Comparison of ENCODE assay signal across 8 mouse cellular contexts in genomic region chr10:62104835-62105576, GRCm38 (mm10). TPM values are rescaled to one million over a fixed set of nuclear protein-coding genes. Genes with fewer than 3 reads are reported as not detected.
DNase-seq lines count a peak whose midpoint lies in the region; ATAC-seq and TF ChIP-seq lines count a peak whose summit lies in the region.

No protein-coding gene starts in this region.

- ATAC-seq in intestine, embryonic 14.5 days (replicated peaks; ENCODE audit: low FRiP score, low TSS enrichment, low read depth), result no peak
- ATAC-seq in intestine, embryonic 16.5 days, result no peak
- peak; percentile 60 for ATAC-seq in Patski

- no peak overlapping the region for H3K4me3 ChIP-seq in intestine, embryonic 14.5 days (ENCODE audit: low read depth, low read length)
- H3K4me3 ChIP-seq in intestine, embryonic 16.5 days (ENCODE audit: low read length), result no peak overlapping the region

- no peaks in the 10 kb centered on the region for H3K9me3 ChIP-seq in intestine, embryonic 14.5 days (ENCODE audit: control insufficient read depth, low read length)
- no peaks in the 10 kb centered on the region for H3K9me3 ChIP-seq in intestine, embryonic 16.5 days (ENCODE audit: control insufficient read depth, low read length)

- no peak overlapping the region for H3K9ac ChIP-seq in intestine, embryonic 14.5 days (ENCODE audit: low read length)
- no peak overlapping the region for H3K9ac ChIP-seq in intestine, embryonic 16.5 days (ENCODE audit: low read depth, low read length)

- CTCF ChIA-PET in Patski (lab: Charles Lee), result interaction anchor here (1.4 to 2.1 kb wide), 2 partner anchors 31 to 77 kb away, joined by 5 to 11 read pairs; no protein-coding TSS in a partner anchor

- peaks cover 2% of the 10 kb centered on the region; the same call in 1 of the 2 replicates for H3K4me1 ChIP-seq in intestine, embryonic 14.5 days (replicated peaks; ENCODE audit: control insufficient read depth, insufficient read depth, low read length)
- H3K4me1 ChIP-seq in intestine, embryonic 16.5 days (ENCODE audit: control insufficient read depth, insufficient read depth, low read length), result 0 out of 2 replicates have a peak, but pooled peaks cover 4% of the 10 kb centered on the region

- in situ Hi-C loops in Patski (cut with MboI; ENCODE audit: low pct_unique_long_range_greater_than_20kb), result loop anchor here (5.0 kb wide), 3 partner anchors 43 to 137 kb away; no protein-coding TSS in a partner anchor

- no peak overlapping the region for H3K27ac ChIP-seq in intestine, embryonic 14.5 days (ENCODE audit: low read depth)
- no peak overlapping the region for H3K27ac ChIP-seq in intestine, embryonic 16.5 days (ENCODE audit: low read length)

- DNase-seq in intestine, embryonic 14.5 days (ENCODE audit: low spot score), result peak; percentile 84
- peak; percentile 19 for DNase-seq in Patski (ENCODE audit: low read depth, low spot score)
- peak; percentile 72 for DNase-seq in cerebellum, adult 9-11 months
- peak; percentile 78 for DNase-seq in heart, postnatal 4 days
- DNase-seq in left cerebral cortex, postnatal 25 days (ENCODE audit: low spot score in 2 of 2), result peak; percentile 66 to 83
- peak; percentile 80 for DNase-seq in retina, postnatal 1 day
- DNase-seq in thymus, postnatal 25 days, result peak; percentile 60

- H3K27me3 ChIP-seq in intestine, embryonic 14.5 days (replicated peaks; ENCODE audit: control insufficient read depth, insufficient read depth, low read length), result peaks cover 9% of the 10 kb centered on the region
- no peaks in the 10 kb centered on the region for H3K27me3 ChIP-seq in intestine, embryonic 16.5 days (replicated peaks; ENCODE audit: control insufficient read depth, insufficient read depth, low read length)
- H3K27me3 ChIP-seq in Patski, result peaks cover 4% of the 10 kb centered on the region

- POLR2A ChIA-PET in Patski (lab: Charles Lee), result no interaction called here

- no peak overlapping the region for H3K4me2 ChIP-seq in intestine, embryonic 14.5 days (ENCODE audit: low read length)
- no peak overlapping the region for H3K4me2 ChIP-seq in intestine, embryonic 16.5 days (ENCODE audit: low read depth, low read length)

- 26% methylated on average over 7 of the region's 7 CpGs for WGBS in intestine, embryonic 14.5 days
- WGBS in intestine, embryonic 16.5 days, result 28% methylated on average over 7 of the region's 7 CpGs

- H3K36me3 ChIP-seq in intestine, embryonic 14.5 days (ENCODE audit: control insufficient read depth, insufficient read depth, low read length), result no peaks in the 10 kb centered on the region
- H3K36me3 ChIP-seq in intestine, embryonic 16.5 days (ENCODE audit: control insufficient read depth, insufficient read depth, low read length), result no peaks in the 10 kb centered on the region

- intact Hi-C loops in left cerebral cortex, postnatal 25 days (cut with DNase I), result loop anchor here (1.0 kb wide), 1 partner anchor 78 kb away; no protein-coding TSS in a partner anchor

- TF ChIP-seq CTCF in Patski (IDR thresholded peaks at IDR 0.05), result no peak

RNA-seq across cellular contexts. Expression of gene Neurog3, which starts 27.9 kb away (rescaled TPM):
- polyA plus RNA-seq in intestine, embryonic 14.5 days (2014; fragmentation: Nextera tagmentation; extraction: Ambion mirVana), result 8.5 and 20.9 TPM in 2 replicates
- polyA plus RNA-seq in intestine, embryonic 16.5 days (2015; fragmentation: Nextera tagmentation; extraction: Ambion mirVana), result 6.1 and 6.3 TPM in 2 replicates
- not detected for polyA plus RNA-seq in Patski (2021)
- not detected for total RNA-seq in heart, postnatal 4 days (2021)
- not detected for total RNA-seq in left cerebral cortex, postnatal 25 days (2021)

RNA-seq across cellular contexts. Expression of gene Fam241b, which starts 38.7 kb away (rescaled TPM):
- polyA plus RNA-seq in intestine, embryonic 14.5 days (2014; fragmentation: Nextera tagmentation; extraction: Ambion mirVana), result 7.6 and 10.3 TPM in 2 replicates
- 42.4 and 43.1 TPM in 2 replicates for polyA plus RNA-seq in intestine, embryonic 16.5 days (2015; fragmentation: Nextera tagmentation; extraction: Ambion mirVana)
- 13.2 TPM for polyA plus RNA-seq in Patski (2021)
- under 1 TPM; 0.70 to 0.86 TPM for total RNA-seq in heart, postnatal 4 days (2021)
- total RNA-seq in left cerebral cortex, postnatal 25 days (2021), result 10 to 100 TPM; 53.0 to 54.6 TPM

Comparison
In these comparisons a context has a peak if more than half of its experiments do, and no peak if none do; other contexts are left out.
1. DNase-seq: peak in every context shown above with its lines; median percentile 84 in intestine, embryonic 14.5 days; 80 in retina, postnatal 1 day; 78 in heart, postnatal 4 days; 74 in left cerebral cortex, postnatal 25 days; 72 in cerebellum, adult 9-11 months; 60 in thymus, postnatal 25 days; 19 in Patski.